Mouse (Mus musculus) brown adipose tissue, adult 24 weeks (tissue): Measurements from ENCODE around the gene Gtf2a1l. TPM values are rescaled to one million over a fixed set of nuclear protein-coding genes. Genes with fewer than 3 reads are reported as not detected.
A peak's percentile ranks its signal among the peaks of the same experiment; 100 is the strongest.

Experiments
- H3K27ac ChIP-seq: fragments of 200-500 bp; replicated peaks from 2 replicates; pipeline ENCODE4 v1.5.1; 2012; ENCODE audit warnings: low read depth, mild to moderate bottlenecking, low read length
- H3K4me1 ChIP-seq: fragments of 200-500 bp; 2 replicates; pipeline ENCODE4 v1.6.1; 2012; ENCODE audit warnings: low read length, mixed read lengths; ENCODE audit not compliant: control insufficient read depth, insufficient read depth, insufficient read length
- H3K4me3 ChIP-seq: fragments of 200-500 bp; 2 replicates; pipeline ENCODE4 v1.5.1; 2012; ENCODE audit warnings: low read depth, mild to moderate bottlenecking, low read length, moderate library complexity; ENCODE audit not compliant: insufficient read depth
- polyA plus RNA-seq: library from polyadenylated mRNA; stranded (reverse); fragments of >200 nt; gene quantifications from 2 replicates; pipeline ENCODE4 v1.2.4, GENCODE M21; 2012; ENCODE audit not compliant: missing spikeins, insufficient read depth, insufficient read length

The Gtf2a1l gene
- polyA plus RNA-seq, 1 experiment: not detected

GRCm38 (mm10) chr17:88636587-88636986, 31.9 kb upstream of the Gtf2a1l start:
- H3K27ac ChIP-seq: peak overlapping the region; percentile 32; the same call in 1 of the 2 replicates
- peaks cover 3% of the 10 kb centered on the region; the same call in 1 of the 2 replicates for H3K4me1 ChIP-seq
- no peak overlapping the region for H3K4me3 ChIP-seq

DNA sequence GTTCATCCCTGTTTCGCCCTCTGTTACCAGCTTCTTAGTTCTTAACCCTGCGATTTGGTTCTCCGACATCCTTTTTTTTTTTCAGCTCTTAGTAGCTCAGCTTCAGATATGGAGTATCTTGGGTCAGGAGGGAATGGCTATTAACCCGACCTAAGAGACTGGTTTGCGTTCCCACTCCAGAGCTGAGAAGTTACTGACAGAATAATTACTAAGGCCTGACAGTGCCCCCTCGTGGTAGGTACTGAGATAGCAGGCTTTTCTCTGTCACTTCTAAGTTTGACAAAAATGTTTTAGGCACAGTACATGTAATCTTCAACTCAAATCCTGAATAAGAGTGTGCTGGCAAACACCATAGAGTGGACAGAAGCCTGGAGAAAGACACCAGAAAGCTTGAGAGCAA, 27.4 kb upstream of the Gtf2a1l start:
- Histone ChIP-seq H3K4me3 (no peak overlapping the region), H3K27ac (no peak overlapping the region), H3K4me1 (0 out of 2 replicates have a peak, but pooled peaks cover 3% of the 10 kb centered on the region)

DNA sequence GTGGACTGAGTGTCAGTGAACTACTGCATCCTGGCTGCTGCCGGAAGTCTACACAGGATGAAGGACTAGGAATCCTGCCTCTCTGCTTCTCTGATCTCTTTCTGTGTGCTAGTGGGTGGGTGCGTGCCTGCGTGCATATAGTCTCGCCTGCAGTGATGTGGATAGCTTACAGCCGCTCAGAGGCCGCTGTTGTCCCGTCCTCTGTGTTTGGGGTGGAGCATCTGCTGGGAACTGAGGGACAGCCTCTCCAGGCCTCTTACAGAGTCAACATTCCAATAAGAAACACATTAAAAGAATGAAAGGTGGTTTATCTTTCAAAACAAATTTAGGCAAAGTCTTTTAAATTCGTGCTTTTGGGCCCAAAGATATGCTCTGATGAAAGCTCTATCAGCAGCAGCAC, 26.6 kb upstream of the Gtf2a1l start:
- Histone ChIP-seq H3K4me1 (0 out of 2 replicates have a peak, but pooled peaks cover 3% of the 10 kb centered on the region), H3K27ac (no peak overlapping the region), H3K4me3 (no peak overlapping the region)

DNA sequence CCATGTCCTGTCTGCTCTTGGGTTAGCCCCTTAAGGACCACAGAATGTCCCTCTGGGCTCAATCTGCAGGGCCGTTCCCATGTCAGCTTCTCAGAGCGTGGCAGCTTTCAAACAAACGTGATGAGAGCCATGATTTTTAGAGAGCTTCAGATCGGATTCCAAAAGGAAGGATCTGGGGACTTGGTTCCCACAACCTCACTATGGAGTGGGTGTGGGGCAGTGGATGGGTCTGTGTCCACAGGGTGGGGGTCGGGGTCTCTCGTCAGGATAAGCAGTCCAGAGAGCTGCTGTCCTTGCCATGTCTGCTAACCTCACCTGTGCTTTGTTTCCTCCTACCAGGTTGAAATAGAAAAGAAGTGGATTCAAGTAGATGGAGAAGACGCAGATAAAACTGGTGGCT, 23.6 kb upstream of the Gtf2a1l start:
- Histone ChIP-seq H3K27ac (no peak overlapping the region), H3K4me3 (no peak overlapping the region), H3K4me1 (0 out of 2 replicates have a peak, but pooled peaks cover 2% of the 10 kb centered on the region)

DNA sequence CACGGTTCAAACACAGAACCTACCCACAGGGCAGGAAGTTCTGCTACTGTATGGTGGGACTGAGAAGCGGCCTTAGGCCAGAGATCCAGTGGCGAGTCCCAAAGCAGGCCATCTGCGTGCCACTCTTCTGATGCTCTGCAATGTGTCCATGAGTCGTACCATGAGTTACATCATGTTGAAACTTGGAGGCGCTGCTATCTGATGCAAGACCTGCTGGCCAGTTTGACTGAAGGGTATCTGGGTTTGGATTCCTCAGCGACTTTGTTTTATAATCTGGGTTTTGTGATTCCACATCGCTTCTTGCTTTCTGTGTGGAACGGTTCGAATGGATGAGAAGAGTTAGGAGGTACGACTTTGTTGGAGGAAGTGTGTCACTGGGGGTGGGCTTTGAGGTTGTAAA, 23.2 kb upstream of the Gtf2a1l start:
- H3K4me3 ChIP-seq: no peak overlapping the region
- no peaks in the 10 kb centered on the region for H3K4me1 ChIP-seq
- H3K27ac ChIP-seq: no peak overlapping the region

DNA sequence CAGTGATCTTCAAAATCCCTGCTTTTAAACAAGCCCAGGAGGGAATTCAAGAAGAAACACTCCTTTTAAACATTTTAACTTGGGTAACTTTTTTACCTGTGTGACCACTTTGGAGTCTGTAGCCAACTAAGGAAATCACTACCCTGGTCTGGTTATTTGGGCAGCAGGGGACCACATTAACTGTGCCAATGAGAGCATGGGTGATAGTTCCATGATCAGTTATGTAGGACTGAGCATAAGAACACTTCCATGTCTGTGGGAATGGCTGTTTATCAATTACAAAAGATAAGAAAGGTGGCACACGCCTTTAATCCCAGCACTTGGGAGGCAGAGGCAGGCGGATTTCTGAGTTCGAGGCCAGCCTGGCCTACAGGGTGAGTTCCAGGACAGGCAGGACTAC, 21.3 kb upstream of the Gtf2a1l start:
- no peak overlapping the region for H3K27ac ChIP-seq
- no peaks in the 10 kb centered on the region for H3K4me1 ChIP-seq
- no peak overlapping the region for H3K4me3 ChIP-seq

GRCm38 (mm10) chr17:88652010-88652409, 16.4 kb upstream of the Gtf2a1l start:
- Histone ChIP-seq H3K27ac (no peak overlapping the region), H3K4me3 (no peak overlapping the region), H3K4me1 (no peaks in the 10 kb centered on the region)

GRCm38 (mm10) chr17:88652702-88653374, 15.6 kb upstream of the Gtf2a1l start:
- Histone ChIP-seq H3K4me3 (no peak overlapping the region), H3K27ac (no peak overlapping the region), H3K4me1 (no peaks in the 10 kb centered on the region)

- no peak overlapping the region for H3K4me3 ChIP-seq
- no peaks in the 10 kb centered on the region for H3K4me1 ChIP-seq
- H3K27ac ChIP-seq: no peak overlapping the region
Measured at GRCm38 (mm10) chr17:88653375-88653769, 15.1 kb upstream of the Gtf2a1l start.

- H3K4me1 ChIP-seq: no peaks in the 10 kb centered on the region
- H3K4me3 ChIP-seq: no peak overlapping the region
- no peak overlapping the region for H3K27ac ChIP-seq
Measured at GRCm38 (mm10) chr17:88658510-88658909, 9.9 kb upstream of the Gtf2a1l start.

GRCm38 (mm10) chr17:88666076-88666475, 2.4 kb upstream of the Gtf2a1l start:
- Histone ChIP-seq H3K4me3 (no peak overlapping the region), H3K27ac (no peak overlapping the region), H3K4me1 (no peaks in the 10 kb centered on the region)

DNA sequence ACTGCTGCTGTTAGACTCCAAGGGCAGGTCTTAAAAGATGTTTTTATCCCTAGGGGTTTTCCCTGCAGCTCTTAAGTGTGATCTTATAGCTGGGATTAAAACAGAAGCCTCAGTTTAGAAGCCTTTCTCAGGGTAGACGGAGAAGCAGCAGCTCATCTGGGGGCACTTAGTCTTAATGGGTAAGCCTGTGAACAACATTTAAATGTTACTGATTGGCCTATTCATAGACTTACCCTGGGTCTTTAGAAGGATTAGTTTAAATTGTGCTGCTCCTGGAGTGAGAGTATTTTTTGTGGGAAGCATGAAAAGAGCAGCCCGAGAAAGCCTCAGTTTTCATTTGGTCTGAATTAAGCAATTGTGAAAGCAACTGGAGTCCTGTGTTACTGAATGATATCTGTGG, 1.5 kb downstream of the Gtf2a1l start:
- H3K4me1 ChIP-seq: no peaks in the 10 kb centered on the region
- no peak overlapping the region for H3K27ac ChIP-seq

GRCm38 (mm10) chr17:88670800-88671199, 2.3 kb downstream of the Gtf2a1l start:
- H3K4me3 ChIP-seq: no peak overlapping the region
- no peaks in the 10 kb centered on the region for H3K4me1 ChIP-seq
- H3K27ac ChIP-seq: no peak overlapping the region

More for the DNA sequence above, 1.5 kb downstream of the Gtf2a1l start:
- H3K4me3 ChIP-seq: no peak overlapping the region

GRCm38 (mm10) chr17:88675310-88676309, 7.2 kb downstream of the Gtf2a1l start:
- Histone ChIP-seq H3K27ac (no peak overlapping the region), H3K4me1 (no peaks in the 10 kb centered on the region), H3K4me3 (no peak overlapping the region)

DNA sequence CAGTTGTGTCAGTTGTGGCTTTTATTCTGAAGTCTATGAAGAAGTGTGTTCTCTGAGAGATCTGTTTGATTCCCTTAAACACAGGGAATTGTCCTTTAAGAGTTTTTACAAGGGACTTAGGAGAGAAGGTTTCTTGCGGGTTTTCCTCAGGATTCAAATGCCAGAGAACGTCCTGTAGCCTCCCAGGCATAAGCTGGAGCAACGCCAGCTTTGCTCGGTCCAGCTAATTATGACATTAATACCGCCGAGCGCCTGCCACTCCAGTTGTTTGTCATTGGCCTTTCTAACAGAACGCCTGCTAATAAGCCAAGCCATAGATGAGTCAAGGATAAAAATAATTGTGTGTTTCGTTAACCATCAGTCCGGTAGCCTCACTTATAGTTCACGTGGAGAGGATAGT, 19.8 kb downstream of the Gtf2a1l start:
- Histone ChIP-seq H3K4me3 (no peak overlapping the region), H3K4me1 (no peaks in the 10 kb centered on the region), H3K27ac (no peak overlapping the region)
